Mouse (Mus musculus) heart, adult 11 months (tissue): ENCODE results near the gene Tas1r2.
A peak's percentile ranks its signal among the peaks of the same experiment; 100 is the strongest.

Experiments used
- DNase-seq: peaks from one replicate; pipeline ENCODE4 v3.0.0; 2022

Tas1r2 gene

GRCm38 (mm10) chr4:139653238-139653637 lies at the start of gene Tas1r2:
Gene Tas1r2 (plus strand): TSS chr4:139653538.
- no peak for DNase-seq

DNA sequence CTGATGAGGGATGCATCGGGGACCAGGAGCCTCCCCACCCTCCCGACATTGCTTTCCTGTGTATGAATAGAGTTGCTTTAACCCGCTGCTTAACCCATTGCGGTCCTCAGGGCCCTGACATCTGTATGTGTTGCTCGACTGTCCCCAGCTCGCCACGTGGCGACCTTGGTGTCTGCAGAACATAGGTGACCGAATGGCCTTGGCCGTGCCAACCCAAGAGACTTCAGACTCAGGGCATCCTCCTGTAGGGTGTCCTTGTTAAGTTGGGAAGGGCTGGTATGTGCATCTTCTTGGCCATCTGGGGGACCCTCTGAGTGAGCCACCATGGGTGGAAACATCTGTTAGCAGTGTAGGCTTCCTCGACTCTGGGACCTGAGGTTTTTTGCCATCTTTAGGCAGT lies 48.1 kb upstream of the Tas1r2 start:
- DNase-seq = peak; percentile 93

GRCm38 (mm10) chr4:139606732-139607131 lies 46.6 kb upstream of the Tas1r2 start:
- DNase-seq = peak; percentile 91

DNA sequence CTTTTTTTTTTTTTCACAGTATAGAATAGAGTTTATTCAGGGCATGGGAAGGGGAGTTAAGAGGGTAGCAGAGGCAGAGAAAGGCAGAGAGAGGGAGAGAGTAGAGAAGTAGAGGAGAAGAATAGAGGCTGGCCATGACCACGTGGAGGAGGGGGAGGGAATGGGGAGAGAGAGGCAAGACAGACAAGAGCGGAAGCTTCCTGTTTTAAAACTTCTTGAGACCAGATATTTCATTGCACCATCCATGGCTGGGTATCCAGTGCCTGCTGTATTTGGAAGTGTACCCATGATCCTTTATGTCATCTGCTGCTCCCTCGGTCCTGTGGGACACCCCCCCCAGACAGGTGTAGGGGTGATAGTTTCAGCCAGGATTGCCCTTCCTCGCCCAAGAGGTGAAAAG lies 44.4 kb upstream of the Tas1r2 start:
- DNase-seq = no peak

- peak; percentile 92 for DNase-seq
These were observed 42.4 kb upstream of the Tas1r2 start for GRCm38 (mm10) chr4:139610954-139611353.

DNA sequence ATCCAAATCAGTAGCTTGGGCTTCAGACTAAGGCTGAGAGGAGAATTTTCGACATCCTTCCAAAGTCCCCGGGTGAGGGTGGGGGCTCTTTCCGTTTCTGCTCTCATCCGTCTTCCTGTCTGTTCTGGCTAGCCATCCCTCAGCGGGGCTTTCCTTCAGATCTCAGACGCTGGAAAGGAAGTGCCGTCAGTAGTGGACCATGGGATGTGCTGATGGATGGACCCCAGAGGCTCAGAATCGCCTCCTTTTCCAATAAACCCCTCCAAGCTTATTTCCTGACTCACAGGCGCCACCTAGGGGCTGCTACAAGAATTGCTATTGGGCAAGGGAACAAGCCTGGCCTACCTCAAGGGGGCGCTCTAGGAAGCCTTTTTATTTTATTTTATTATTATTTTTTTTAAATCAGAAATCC lies 41.8 kb upstream of the Tas1r2 start:
- peak; percentile 99 for DNase-seq

DNA sequence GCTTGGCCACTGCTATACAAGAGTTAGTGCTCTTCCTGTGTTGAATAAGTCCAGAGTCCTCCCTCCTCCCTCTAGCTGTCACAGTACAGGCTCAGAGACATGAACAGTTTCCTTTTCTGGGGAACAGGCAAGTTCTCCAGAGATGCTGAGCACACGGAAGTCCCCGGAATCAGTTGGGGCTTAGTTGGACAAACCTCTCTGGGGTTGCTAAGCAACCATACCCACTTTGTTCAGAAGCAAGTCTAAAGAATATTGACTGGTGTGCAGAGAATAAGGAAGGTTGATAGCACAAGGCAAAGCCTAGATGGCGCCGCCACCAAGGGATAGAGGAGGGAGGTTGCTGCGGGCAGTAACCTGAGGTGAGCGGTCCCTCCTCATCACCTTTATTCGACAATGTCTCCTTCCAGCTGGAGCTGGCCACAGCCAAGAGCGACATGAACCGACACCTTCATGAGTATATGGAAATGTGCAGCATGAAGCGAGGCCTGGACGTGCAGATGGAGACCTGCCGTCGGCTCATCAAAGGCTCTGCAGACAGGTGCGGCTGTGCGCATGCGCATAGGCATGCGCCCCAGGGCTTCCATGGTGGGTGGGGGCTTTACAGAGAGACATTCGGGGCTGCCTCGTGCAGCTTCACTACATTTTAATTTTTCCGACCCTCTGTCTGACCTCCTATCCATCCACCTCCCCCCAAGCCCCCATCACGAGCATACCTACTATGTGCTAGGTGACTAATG lies 38.6 kb upstream of the Tas1r2 start:
- no peak for DNase-seq

- DNase-seq = peak; percentile 98
These were observed 36.9 kb upstream of the Tas1r2 start for GRCm38 (mm10) chr4:139616276-139617000.

GRCm38 (mm10) chr4:139617001-139617364 lies 36.4 kb upstream of the Tas1r2 start:
- DNase-seq = no peak

GRCm38 (mm10) chr4:139619765-139620164 lies 33.6 kb upstream of the Tas1r2 start:
- peak; percentile 89 for DNase-seq

- peak; percentile 100 for DNase-seq
These were observed 30.7 kb upstream of the Tas1r2 start, which contains the start of gene Aldh4a1 for GRCm38 (mm10) chr4:139622373-139623282. Gene Aldh4a1 (plus strand): TSS chr4:139622866.

DNA sequence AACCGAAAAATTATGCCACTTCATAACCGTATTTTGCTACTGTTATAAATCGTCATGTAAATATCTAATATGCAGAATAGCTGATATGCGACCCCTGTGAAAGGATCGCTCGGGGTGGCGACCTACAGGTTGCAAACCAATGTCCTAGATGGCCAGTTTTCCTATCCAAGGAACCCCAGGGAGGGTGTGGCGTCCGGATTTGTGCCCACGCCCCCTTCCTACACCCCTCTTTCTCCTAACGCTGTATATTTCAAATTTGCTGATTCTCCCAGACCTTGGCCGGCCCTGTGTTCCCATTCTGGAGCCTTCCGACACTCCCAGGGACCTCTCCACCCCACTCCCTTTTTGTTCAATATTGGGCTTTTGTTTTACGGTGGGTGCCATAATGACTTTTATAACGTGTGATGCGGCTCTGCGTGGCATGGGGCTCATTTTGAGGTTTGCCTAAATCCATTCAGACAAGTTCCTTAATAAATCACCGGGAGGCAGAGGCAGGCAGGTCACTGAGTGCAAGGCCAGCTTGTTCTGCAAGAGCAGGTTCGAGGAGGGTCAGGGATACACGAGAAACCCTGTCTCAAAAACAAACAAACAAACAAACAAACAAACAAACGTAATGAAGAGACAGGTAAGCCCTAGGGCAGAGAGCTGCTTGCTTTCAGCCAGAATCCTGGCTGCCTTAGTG lies 29.8 kb upstream of the Tas1r2 start:
- DNase-seq = peak; percentile 91

GRCm38 (mm10) chr4:139624116-139624489 lies 29.2 kb upstream of the Tas1r2 start:
- no peak for DNase-seq

- peak; percentile 88 for DNase-seq
These were observed 28.6 kb upstream of the Tas1r2 start for GRCm38 (mm10) chr4:139624706-139625105.

- DNase-seq = no peak
These were observed 26.0 kb upstream of the Tas1r2 start for GRCm38 (mm10) chr4:139627361-139627760.

GRCm38 (mm10) chr4:139630171-139630570 lies 23.2 kb upstream of the Tas1r2 start:
- no peak for DNase-seq

DNA sequence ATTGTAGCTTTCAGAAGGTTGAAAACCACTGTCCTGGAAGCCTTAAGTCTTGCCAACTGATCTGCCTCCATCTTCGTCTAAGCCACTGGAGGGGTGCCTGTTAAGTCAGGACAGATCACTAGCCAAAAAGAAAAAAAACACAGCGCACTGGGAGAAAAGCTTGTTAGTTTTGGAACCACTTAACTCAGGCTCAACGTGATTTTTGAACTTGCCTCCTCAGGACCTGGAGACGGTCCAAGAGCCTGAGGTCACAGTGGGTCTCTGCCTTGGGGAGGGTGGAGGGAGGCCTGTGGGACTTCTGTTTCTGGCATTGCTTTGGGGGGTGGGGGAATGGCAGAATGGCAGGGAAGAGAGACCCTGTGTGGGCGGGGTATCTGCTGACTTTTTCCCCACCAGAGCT lies 22.2 kb upstream of the Tas1r2 start:
- DNase-seq = no peak

- peak; percentile 88 for DNase-seq
These were observed 21.6 kb upstream of the Tas1r2 start for GRCm38 (mm10) chr4:139631569-139632253.

DNA sequence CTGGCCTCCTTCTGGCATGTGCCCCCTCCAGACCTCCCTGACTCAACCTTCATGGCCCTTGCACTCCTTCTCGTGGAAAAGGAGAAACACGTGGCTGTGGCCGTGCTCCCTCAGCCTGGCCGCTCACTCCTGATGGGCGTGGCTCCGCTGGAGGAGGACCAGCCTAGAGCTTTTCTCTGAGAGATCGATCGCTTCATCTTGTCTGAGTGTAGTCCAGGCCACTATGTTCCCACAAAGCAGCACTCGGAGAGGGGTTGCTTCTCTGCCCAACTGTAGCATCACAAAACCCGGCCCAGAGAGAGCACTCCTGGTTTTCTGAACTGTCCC lies 21.1 kb upstream of the Tas1r2 start:
- DNase-seq = peak; percentile 83

DNA sequence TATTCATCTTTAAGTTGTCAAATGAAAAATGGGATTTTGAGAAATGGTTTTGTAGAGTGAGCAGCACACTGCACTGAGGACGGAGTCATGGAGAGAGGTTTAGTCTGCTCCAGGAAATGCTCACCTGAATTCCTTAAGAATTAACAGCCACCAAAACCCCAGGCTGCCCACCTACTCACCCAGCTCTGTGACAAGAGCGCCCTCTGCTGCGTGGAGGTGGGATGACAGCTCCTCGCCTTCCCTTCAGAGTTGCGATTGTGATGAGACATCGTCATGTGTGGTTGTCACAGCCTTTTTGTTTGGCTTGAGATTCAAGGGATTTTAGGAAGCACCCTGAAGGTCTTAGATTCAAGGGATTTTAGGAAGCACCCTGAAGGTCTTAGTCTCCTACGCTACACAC lies 17.0 kb upstream of the Tas1r2 start:
- peak; percentile 90 for DNase-seq

DNA sequence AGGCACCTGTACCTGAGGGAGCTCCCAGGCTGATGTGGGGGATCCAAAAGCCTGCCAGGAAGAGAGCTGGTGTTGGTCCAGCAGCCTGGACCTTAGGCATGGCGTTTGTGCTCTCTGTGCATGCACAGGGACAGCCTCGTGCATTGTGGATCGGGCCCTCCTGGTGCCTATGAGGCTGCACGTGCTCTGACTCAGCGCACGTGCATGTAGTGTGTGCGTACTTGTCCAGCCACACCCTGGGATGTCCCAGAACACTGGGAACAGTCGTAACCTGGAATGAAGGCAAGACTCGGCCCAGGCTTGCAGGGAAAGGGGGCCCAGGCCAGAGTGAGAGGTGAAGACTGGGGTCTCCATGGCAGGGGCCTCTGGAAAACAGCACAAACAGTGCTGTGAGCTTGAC lies 15.5 kb upstream of the Tas1r2 start:
- no peak for DNase-seq

DNA sequence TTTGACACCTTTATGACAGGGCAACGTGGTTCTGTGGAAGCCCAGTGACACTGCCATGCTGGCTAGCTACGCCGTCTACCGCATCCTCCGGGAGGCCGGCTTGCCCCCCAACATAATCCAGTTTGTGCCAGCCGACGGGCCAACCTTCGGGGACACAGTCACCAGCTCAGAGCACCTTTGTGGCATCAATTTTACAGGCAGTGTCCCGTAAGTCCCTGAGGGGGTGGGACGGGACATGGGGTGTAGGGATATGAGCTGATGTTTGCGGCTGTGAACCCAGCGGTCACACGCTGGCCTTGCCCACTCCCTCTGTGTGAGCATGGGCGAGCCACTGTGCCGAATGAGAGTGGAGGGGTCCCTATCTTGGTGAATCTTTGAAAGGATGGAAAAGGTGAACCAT lies 15.0 kb upstream of the Tas1r2 start:
- peak; percentile 91 for DNase-seq
